Mouse (Mus musculus) MEL (cell line): ENCODE results near the gene Smoc1.

Source experiments
- CHD1 ChIP-seq: IDR thresholded peaks from 2 replicates; pipeline ENCODE4 v1.6.1; 2012; ENCODE audit warnings: low read depth, mild to moderate bottlenecking, inconsistent platforms, low read length, improper control_type of control experiment
- CTCF ChIP-seq, 3 experiments: IDR thresholded peaks in 2 of 3; conservative IDR thresholded peaks in 1 of 3; 2 replicates each; pipeline ENCODE4 v1.5.1; 2011 to 2012; ENCODE audit warnings: low read length in 3 of 3, low read depth in 2 of 3, mild to moderate bottlenecking in 2 of 3, improper control_type of control experiment in 1 of 3, inconsistent platforms in 1 of 3, mixed read lengths in 1 of 3, moderate library complexity in 1 of 3; ENCODE audit not compliant: control insufficient read depth in 1 of 3, insufficient read depth in 1 of 3, poor library complexity in 1 of 3, severe bottlenecking in 1 of 3
- EP300 ChIP-seq, 2 experiments: IDR thresholded peaks; 2 replicates each; pipeline ENCODE4 v1.6.1; 2011; ENCODE audit warnings: improper control_type of control experiment in 2 of 2, low read length in 2 of 2, low read depth in 1 of 2, mild to moderate bottlenecking in 1 of 2
- MYC ChIP-seq: IDR thresholded peaks from 2 replicates; pipeline ENCODE4 v1.6.1; 2011; ENCODE audit warnings: low read depth, mild to moderate bottlenecking, low read length, improper control_type of control experiment, moderate library complexity
- POLR2A ChIP-seq, 2 experiments: IDR thresholded peaks; 2 replicates each; pipeline ENCODE4 v1.6.1; 2011 to 2012; ENCODE audit warnings: low read length in 2 of 2, mild to moderate bottlenecking in 2 of 2, control low read depth in 1 of 2, improper control_type of control experiment in 1 of 2, low read depth in 1 of 2, moderate library complexity in 1 of 2; ENCODE audit not compliant: control insufficient read depth in 1 of 2, insufficient read depth in 1 of 2, poor library complexity in 1 of 2
- POLR2AphosphoS2 ChIP-seq: IDR thresholded peaks from 2 replicates; pipeline ENCODE4 v1.6.1; 2011; ENCODE audit warnings: low read length, improper control_type of control experiment
- POLR2AphosphoS5 ChIP-seq: IDR thresholded peaks from 2 replicates; pipeline ENCODE4 v1.6.1; 2012; ENCODE audit warnings: low read depth, borderline replicate concordance, mild to moderate bottlenecking, inconsistent platforms, low read length, moderate library complexity, mixed read lengths
- UBTF ChIP-seq: IDR thresholded peaks from 2 replicates; pipeline ENCODE4 v1.6.1; 2012; ENCODE audit warnings: low read depth, mild to moderate bottlenecking, inconsistent platforms, low read length, improper control_type of control experiment, moderate library complexity, borderline replicate concordance; ENCODE audit not compliant: insufficient read depth

DNA sequence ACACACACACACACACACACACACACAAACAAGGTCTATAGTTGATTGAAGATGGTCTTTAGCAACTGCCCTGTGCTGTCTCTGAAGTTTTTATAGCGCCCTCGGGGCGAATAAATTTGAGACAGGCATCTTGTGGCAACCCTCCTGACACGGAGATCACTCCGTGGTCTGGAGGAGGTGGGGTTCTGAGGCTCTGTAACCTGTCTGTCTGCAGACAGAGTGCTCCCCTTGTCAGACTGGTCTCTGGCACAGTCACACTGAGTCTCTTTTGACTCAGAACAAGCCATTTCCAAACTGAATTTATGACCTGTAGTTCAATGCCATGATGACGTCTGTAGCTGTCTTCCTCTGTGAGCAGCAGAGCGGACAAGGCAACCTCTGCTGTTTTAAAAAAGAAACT, 75.1 kb downstream of the Smoc1 start:
- TF ChIP-seq UBTF = no peak
- TF ChIP-seq CHD1 = no peak
- no peak for TF ChIP-seq MYC
- TF ChIP-seq EP300 (IDR thresholded peaks at IDR 0.05; ENCODE audit: low read depth in 1 of 2, low read length in 2 of 2) = no peak
- TF ChIP-seq POLR2AphosphoS2 = no peak
- TF ChIP-seq POLR2AphosphoS5 = no peak
- no peak for TF ChIP-seq POLR2A (IDR thresholded peaks at IDR 0.05; ENCODE audit: control insufficient read depth in 1 of 2, insufficient read depth in 1 of 2, low read depth in 1 of 2, low read length in 2 of 2, poor library complexity in 1 of 2)
- no peak for TF ChIP-seq CTCF (IDR thresholded peaks at IDR 0.05 in 2 of 3, conservative IDR thresholded peaks at IDR 0.05 in 1 of 3; ENCODE audit: control insufficient read depth in 1 of 3, insufficient read depth in 1 of 3, low read depth in 2 of 3, low read length in 3 of 3, poor library complexity in 1 of 3, severe bottlenecking in 1 of 3)
